Mouse (Mus musculus) cerebellum, adult 9-11 months (tissue): ENCODE data around the gene Cdk11b.

ENCODE experiments used
- DNase-seq: peaks from one replicate; pipeline ENCODE4 v3.0.0; 2022

The Cdk11b gene

DNA sequence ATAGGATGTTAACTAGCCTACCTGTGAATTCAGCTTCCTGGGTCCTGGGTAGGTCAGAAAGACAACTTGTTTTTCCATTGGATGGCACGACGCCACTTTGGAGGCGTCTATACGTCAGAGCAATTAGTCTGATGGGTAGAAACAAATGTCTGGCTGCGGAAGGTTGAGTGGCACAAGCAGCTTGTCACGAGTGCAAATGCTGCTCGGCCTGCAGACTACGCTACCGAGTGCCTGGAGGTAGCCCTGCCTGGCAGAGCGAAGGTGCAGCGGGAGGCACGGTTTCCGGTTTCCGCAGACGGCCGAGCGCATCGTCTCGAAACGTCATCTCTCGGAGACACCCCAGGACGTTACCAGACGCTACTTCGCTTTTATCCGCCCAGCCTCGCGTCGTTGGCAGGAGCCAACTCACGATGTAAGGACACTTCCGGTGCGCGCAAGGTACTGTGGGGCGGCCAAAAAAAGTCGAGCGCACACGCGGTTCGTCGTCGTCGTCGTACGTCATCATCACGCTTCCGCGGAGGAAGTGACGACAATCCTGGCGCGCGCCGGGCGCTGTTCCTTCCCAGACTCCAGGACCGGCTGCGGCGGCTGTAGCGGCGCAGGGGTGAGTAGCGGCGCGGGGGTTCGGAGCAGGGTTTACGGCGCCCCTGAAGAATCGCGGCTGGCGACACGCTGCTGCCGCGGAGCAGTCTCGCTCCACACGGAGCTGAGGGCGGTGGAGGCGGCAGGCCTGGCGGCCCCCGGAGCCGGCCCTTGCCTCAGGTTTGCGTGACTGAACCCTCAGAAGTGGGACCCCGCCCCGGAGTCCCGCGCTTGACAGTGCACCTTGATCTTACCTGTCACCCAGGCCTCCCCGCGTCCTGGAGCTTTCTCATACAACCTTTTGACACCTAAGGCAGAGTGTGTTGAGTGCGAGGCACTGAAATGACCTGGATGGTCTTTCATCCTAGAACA is at the start of gene Cdk11b:
Gene Cdk11b (plus strand): TSS at position 517 of the 954 bp plus-strand sequence.
- peak; percentile 98 for DNase-seq

DNA sequence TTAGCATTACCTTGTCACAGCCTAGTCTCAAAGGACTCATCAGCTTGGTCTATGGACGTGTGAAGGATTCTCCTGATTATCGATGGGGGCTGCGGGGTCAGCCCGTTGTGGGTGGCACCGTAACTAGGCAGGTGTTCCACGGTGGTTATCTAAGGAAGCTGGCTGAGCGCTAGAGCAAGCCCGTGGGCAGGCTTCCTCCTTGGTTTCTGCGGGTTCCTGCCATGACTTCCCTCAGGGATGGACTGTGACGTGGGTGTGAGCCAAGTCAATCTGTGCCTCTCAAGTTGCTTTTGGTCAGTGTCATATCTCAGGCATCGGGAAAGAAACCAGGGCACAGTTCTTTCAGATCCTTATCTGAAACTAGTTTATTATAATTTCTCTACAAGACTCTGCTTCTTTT is 49.7 kb upstream of the Cdk11b start:
- DNase-seq, result no peak

- DNase-seq, result no peak
These were observed 49.1 kb upstream of the Cdk11b start for GRCm38 (mm10) chr4:155575521-155575920.

GRCm38 (mm10) chr4:155577132-155577531 is 47.5 kb upstream of the Cdk11b start:
- no peak for DNase-seq

GRCm38 (mm10) chr4:155577741-155578140 is 46.9 kb upstream of the Cdk11b start:
- DNase-seq, result no peak

DNA sequence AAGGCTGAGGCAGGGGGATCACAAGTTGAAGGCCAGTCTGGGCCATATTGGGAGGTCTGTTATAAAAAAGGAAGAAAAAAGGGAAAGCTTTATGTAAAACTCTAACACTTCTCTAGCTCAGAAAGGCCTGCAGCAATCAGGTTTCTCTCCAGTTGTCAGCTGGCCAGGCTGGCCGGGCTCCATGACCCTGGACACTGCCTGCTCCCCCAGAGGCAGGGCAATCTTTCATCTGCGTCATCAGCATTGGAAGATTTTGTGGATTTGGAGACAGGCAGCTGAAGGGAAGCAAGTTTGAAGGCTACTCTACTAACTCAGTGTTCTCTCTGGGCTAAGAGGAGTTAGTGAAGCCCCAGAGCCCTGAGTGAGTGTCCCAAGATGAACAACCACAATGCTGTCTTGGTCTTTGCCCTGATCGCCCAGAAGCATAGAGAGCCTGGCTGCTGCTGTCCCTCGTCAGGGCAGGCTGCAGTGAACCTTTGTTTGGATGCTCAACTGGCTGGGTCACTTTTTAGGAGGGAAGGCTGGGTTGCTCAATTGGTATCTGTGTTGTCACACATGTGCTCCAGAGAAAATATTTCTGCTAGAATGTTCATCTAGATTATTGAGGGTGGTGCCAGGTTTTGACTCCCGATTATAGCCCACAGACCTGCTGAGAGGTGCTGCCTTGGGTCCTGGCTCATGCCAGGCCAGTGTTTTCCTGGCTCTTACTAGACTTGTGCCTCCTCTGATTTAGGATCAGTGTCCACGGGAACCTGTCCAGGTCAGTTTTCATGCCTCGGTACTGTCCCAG is 46.1 kb upstream of the Cdk11b start:
- DNase-seq, result no peak

- no peak for DNase-seq
These were observed 44.2 kb upstream of the Cdk11b start for GRCm38 (mm10) chr4:155580420-155580819.

- no peak for DNase-seq
These were observed 42.3 kb upstream of the Cdk11b start for GRCm38 (mm10) chr4:155582279-155582905.

DNA sequence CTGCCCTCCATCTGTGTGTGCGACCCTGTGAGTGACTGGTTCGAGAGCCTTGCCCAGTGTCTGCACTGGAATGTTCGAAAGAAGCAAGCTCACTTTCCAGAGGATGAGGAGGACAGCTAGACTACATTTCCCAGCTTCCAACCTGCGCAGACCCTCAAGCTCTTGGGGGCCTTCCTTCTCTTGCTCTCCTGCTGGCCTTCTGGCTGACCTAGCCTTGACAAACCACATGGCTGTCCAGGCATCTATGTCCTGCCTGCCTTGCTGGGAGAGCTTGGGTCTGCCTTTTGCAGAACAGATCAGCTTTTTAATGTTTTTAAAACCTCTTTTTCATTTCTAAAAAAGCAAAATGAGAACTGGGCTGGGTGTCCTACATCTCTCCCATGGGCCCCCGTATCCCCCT is 35.3 kb upstream of the Cdk11b start:
- no peak for DNase-seq

- DNase-seq, result no peak
These were observed 33.5 kb upstream of the Cdk11b start for GRCm38 (mm10) chr4:155591012-155591719.

DNA sequence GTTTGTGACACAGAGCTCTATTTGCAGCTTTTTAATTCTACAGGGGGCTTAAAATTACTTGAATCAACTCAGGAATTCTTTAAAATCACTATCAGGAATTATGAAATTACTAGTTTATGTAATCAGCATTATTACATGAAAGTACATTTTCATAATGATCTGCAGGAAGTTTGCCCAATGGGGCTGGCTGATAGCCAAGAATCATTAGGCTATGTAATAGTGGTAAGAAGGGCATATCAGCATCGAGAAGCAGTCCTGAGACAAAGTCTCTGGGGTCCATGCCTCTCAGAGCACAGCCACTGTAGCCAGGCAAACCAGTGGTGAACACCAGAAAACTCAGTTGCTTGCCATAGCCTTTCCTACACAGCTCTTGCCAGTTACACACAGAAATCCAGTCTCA is 30.9 kb upstream of the Cdk11b start:
- DNase-seq, result no peak

GRCm38 (mm10) chr4:155595777-155596176 is 28.9 kb upstream of the Cdk11b start:
- DNase-seq, result no peak

GRCm38 (mm10) chr4:155596606-155597005 is 28.0 kb upstream of the Cdk11b start:
- no peak for DNase-seq

DNA sequence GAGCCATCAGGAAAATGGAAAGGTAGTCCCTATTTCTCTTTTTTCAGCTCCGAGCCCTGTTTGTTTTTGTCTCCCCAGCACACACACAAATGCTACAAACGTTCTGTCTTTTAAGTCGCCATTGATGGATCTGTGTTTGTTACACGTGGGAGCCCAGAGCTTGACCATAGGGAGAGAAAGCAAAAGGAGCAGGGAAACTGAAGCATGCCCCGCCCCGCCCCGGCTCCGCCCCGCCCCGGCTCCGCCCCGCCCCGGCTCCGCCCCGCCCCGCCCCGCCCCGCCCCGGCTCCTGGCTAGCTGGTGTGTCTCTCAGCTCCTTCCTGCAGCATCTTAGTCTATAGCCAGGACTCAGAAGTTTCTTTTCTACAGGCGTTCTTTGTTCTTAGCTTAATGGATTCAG is 26.1 kb upstream of the Cdk11b start:
- DNase-seq, result no peak

DNA sequence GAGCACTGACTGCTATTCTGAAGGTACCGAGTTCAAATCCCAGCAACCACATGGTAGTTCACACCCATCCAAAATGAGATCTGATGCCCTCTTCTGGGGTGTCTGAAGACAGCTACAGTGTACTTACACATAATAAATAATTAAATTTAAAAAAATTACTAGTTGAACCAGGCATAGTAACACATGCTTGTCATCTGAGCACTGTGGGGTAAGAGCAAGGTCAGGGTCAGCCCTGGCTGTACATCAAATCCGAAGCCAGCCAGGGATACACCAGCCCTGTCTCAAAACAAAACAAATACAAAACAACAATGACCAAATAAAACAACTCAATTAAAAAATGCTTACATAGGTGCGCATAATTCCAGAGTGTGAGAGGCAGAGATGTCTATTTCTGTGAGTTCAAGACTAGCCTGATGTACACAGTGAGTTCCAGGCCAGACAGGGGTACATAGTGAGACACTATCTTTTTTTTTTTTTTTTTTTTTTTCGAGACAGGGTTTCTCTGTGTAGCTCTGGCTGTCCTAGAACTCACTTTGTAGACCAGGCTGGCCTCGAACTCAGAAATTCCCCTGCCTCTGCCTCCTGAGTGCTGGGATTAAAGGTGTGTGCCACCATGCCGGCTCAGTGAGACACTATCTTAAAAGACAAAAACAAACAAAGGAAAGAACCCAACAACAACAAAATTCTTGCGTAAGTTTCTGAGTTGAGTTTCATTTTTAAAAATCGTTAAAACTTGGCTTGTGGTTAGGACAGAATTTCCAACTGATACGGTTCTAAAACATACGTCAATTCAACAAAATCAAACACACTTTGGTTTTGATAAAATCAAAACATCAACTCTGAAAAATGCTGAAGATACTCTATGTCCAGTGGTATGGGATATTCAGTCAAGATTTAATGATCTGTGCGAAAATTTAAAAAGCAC is 24.5 kb upstream of the Cdk11b start:
- no peak for DNase-seq

GRCm38 (mm10) chr4:155601091-155601996 is 23.3 kb upstream of the Cdk11b start, which contains the start of gene Slc35e2:
Gene Slc35e2 (plus strand): TSS chr4:155601416.
- DNase-seq, result peak; percentile 95

DNA sequence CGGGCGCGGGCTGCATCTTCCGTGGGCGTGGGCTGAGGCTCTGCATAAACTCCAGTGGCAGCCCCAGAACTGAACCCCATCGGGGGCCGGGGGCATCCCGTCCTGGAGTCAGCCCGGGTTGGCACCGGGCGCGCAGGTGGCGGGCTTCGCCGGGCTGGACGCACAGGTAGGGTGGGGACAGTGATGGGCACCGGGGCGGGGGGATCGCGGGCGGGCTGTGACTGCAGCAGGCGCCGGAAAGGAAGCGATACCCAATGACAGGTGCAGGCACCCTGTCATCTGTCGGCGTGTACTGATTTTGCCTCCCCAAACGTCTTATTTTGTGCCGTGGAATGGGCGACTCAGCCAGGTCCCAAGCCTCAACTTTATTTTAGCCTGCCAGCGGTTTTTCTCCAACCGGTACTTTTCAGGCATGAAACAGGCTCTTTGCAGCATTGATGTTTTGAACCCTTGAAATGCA is 22.6 kb upstream of the Cdk11b start:
- no peak for DNase-seq

DNA sequence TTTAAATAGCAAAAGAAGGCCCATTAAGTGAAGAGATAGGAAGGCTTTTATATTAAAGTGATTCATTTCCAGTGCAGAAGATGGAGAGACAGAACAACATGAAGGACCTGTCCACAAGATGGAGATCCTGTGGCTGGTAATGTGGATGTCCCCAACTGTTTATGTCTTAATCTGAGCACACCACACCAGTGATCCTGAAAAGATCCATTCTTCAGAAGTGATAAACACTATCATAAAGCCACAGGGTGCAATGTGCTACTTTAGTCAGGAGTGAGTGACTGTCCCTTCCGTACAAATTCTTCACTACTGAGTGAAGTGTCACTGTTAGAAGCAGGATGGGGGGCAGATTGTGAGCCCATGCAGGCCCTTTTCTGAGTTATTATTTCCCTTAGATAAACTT is 21.9 kb upstream of the Cdk11b start:
- DNase-seq, result no peak

GRCm38 (mm10) chr4:155603801-155604200 is 20.9 kb upstream of the Cdk11b start:
- DNase-seq, result no peak

DNA sequence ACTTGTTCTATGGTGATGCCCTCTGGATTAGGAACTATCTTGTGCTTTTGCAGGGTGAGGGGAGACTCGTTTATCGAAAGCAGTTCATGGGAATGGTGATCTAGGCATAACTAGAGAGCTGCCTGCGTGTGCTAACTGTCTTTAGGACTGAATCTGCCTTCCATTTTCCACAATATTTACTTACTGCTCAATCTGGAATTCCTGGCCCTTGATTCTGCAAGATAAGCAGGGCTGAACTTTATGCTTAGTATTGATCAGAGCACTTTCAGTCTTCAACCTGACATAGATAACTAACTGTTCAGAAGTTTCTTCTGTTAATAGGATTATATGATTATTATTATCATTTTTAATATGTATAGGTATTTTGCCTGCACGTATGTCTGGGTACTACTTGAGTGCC is 19.5 kb upstream of the Cdk11b start:
- no peak for DNase-seq
